Mouse (Mus musculus) embryonic facial prominence, embryonic 10.5 days (tissue): ENCODE measurements around the gene Nxt2. TPM values are rescaled to one million over a fixed set of nuclear protein-coding genes. Genes with fewer than 3 reads are reported as not detected.

Source experiments
- DNase-seq: peaks from one replicate; pipeline ENCODE4 v3.0.0-alpha.2; 2017; ENCODE audit warnings: low spot score
- H3K27ac ChIP-seq: fragments of 300-500 bp; sonication (generic); replicated peaks from 2 replicates; pipeline ENCODE4 v1.5.1; 2016; ENCODE audit warnings: mild to moderate bottlenecking
- H3K27me3 ChIP-seq: fragments of 300-500 bp; sonication (generic); replicated peaks from 2 replicates; pipeline ENCODE4 v1.6.1; 2016; ENCODE audit warnings: low read depth, mild to moderate bottlenecking; ENCODE audit not compliant: poor library complexity, severe bottlenecking
- H3K36me3 ChIP-seq: fragments of 300-500 bp; sonication (generic); replicated peaks from 2 replicates; pipeline ENCODE4 v1.6.1; 2016; ENCODE audit warnings: mild to moderate bottlenecking, moderate library complexity
- H3K4me1 ChIP-seq: fragments of 300-500 bp; sonication (generic); 2 replicates; pipeline ENCODE4 v1.6.1; 2016
- H3K4me3 ChIP-seq: fragments of 300-500 bp; sonication (generic); 2 replicates; pipeline ENCODE4 v1.5.1; 2016; ENCODE audit warnings: mild to moderate bottlenecking, moderate library complexity
- H3K9me3 ChIP-seq: fragments of 300-500 bp; sonication (generic); 2 replicates; pipeline ENCODE4 v1.6.1; 2016; ENCODE audit warnings: mild to moderate bottlenecking
- WGBS: fragments of 180-500 bp; shearing (Covaris S2); methylation state at CpG from one replicate; pipeline ENCODE4 v1.1.7; 2016; 5-methylcytosine and 5-hydroxymethylcytosine counted together
- polyA plus RNA-seq: library from polyadenylated mRNA; unstranded; fragments of >200 nt; fragmentation: Nextera tagmentation; extraction: Ambion mirVana; gene quantifications from 2 replicates; pipeline ENCODE4 v1.2.1, GENCODE M21; 2016

The Nxt2 gene
- polyA plus RNA-seq: 7.6 and 9.2 TPM in 2 replicates

- H3K4me3 ChIP-seq: peak within 1 kb of the TSS; percentile 61
- peak within 1 kb of the TSS; percentile 44; the same call in 1 of the 2 replicates for H3K27ac ChIP-seq
- no peaks in the 10 kb centered on the region for H3K4me1 ChIP-seq
- no peaks in the 10 kb centered on the region for H3K36me3 ChIP-seq
- no peak for DNase-seq
- WGBS: 91% methylated on average over 14 of the region's 14 CpGs
- H3K27me3 ChIP-seq: peaks cover 12% of the 10 kb centered on the region
- no peaks in the 10 kb centered on the region for H3K9me3 ChIP-seq
Measured at GRCm38 (mm10) chrX:142226542-142226941, at the start of gene Nxt2. TSS of gene Nxt2 (plus strand) at chrX:142226770.

GRCm38 (mm10) chrX:142176981-142177380 lies 49.6 kb upstream of the Nxt2 start:
- Histone ChIP-seq H3K9me3 (no peaks in the 10 kb centered on the region), H3K27me3 (peaks cover 85% of the 10 kb centered on the region), H3K4me3 (no peak overlapping the region), H3K36me3 (no peaks in the 10 kb centered on the region), H3K27ac (no peak overlapping the region), H3K4me1 (no peaks in the 10 kb centered on the region)
- no peak for DNase-seq

GRCm38 (mm10) chrX:142182026-142182425 lies 44.5 kb upstream of the Nxt2 start:
- 76% methylated on average over 2 of the region's 2 CpGs for WGBS
- H3K27me3 ChIP-seq: peaks cover 83% of the 10 kb centered on the region
- no peak overlapping the region for H3K4me3 ChIP-seq
- no peaks in the 10 kb centered on the region for H3K9me3 ChIP-seq
- no peak overlapping the region for H3K27ac ChIP-seq
- no peaks in the 10 kb centered on the region for H3K4me1 ChIP-seq
- no peaks in the 10 kb centered on the region for H3K36me3 ChIP-seq
- DNase-seq: no peak

- Histone ChIP-seq H3K4me3 (no peak overlapping the region), H3K27ac (no peak overlapping the region), H3K9me3 (no peaks in the 10 kb centered on the region), H3K36me3 (no peaks in the 10 kb centered on the region), H3K4me1 (no peaks in the 10 kb centered on the region), H3K27me3 (peaks cover 79% of the 10 kb centered on the region)
- DNase-seq: peak; percentile 62
- WGBS: 28% methylated on average over 22 of the region's 22 CpGs
Measured at GRCm38 (mm10) chrX:142189023-142189703, 37.4 kb upstream of the Nxt2 start.

- H3K4me3 ChIP-seq: no peak overlapping the region
- H3K9me3 ChIP-seq: no peaks in the 10 kb centered on the region
- DNase-seq: no peak
- no peak overlapping the region for H3K27ac ChIP-seq
- 72% methylated on average over 2 of the region's 2 CpGs for WGBS
- no peaks in the 10 kb centered on the region for H3K36me3 ChIP-seq
- H3K4me1 ChIP-seq: no peaks in the 10 kb centered on the region
- peaks cover 82% of the 10 kb centered on the region for H3K27me3 ChIP-seq
Measured at GRCm38 (mm10) chrX:142190355-142190754, 36.2 kb upstream of the Nxt2 start.

GRCm38 (mm10) chrX:142194420-142194819 lies 32.1 kb upstream of the Nxt2 start:
- 78% methylated on average over 6 of the region's 6 CpGs for WGBS
- DNase-seq: no peak
- H3K27me3 ChIP-seq: peaks cover 78% of the 10 kb centered on the region

GRCm38 (mm10) chrX:142195551-142195950 lies 31.0 kb upstream of the Nxt2 start:
- DNase-seq: no peak
- no peaks in the 10 kb centered on the region for H3K4me1 ChIP-seq
- H3K27me3 ChIP-seq: peaks cover 66% of the 10 kb centered on the region
- no peaks in the 10 kb centered on the region for H3K36me3 ChIP-seq
- no peak overlapping the region for H3K4me3 ChIP-seq
- 70% methylated on average over 1 of the region's 1 CpGs for WGBS
- H3K27ac ChIP-seq: no peak overlapping the region
- H3K9me3 ChIP-seq: no peaks in the 10 kb centered on the region

More at GRCm38 (mm10) chrX:142194420-142194819, 32.1 kb upstream of the Nxt2 start:
- H3K4me1 ChIP-seq: no peaks in the 10 kb centered on the region
- H3K27ac ChIP-seq: no peak overlapping the region
- H3K36me3 ChIP-seq: no peaks in the 10 kb centered on the region
- no peaks in the 10 kb centered on the region for H3K9me3 ChIP-seq
- H3K4me3 ChIP-seq: no peak overlapping the region

- 45% methylated on average over 5 of the region's 5 CpGs for WGBS
- no peak within 1 kb of the TSS for H3K4me3 ChIP-seq
- H3K9me3 ChIP-seq: no peaks in the 10 kb centered on the region
- H3K36me3 ChIP-seq: no peaks in the 10 kb centered on the region
- DNase-seq: no peak
- H3K27ac ChIP-seq: no peak within 1 kb of the TSS
- H3K27me3 ChIP-seq: peaks cover 55% of the 10 kb centered on the region
- H3K4me1 ChIP-seq: no peaks in the 10 kb centered on the region
Measured at GRCm38 (mm10) chrX:142196831-142197230, 29.7 kb upstream of the Nxt2 start, which contains the start of gene Gucy2f. TSS of gene Gucy2f (minus strand) at chrX:142196931.

- H3K4me3 ChIP-seq: no peak overlapping the region
- peaks cover 28% of the 10 kb centered on the region for H3K27me3 ChIP-seq
- H3K27ac ChIP-seq: no peak overlapping the region
- H3K36me3 ChIP-seq: no peaks in the 10 kb centered on the region
- 16% methylated on average over 3 of the region's 3 CpGs for WGBS
- no peak for DNase-seq
- no peaks in the 10 kb centered on the region for H3K9me3 ChIP-seq
- no peaks in the 10 kb centered on the region for H3K4me1 ChIP-seq
Measured at GRCm38 (mm10) chrX:142200295-142200694, 26.3 kb upstream of the Nxt2 start.

- Histone ChIP-seq H3K36me3 (no peaks in the 10 kb centered on the region), H3K4me3 (peak overlapping the region; percentile 61), H3K4me1 (no peaks in the 10 kb centered on the region), H3K9me3 (no peaks in the 10 kb centered on the region), H3K27me3 (peaks cover 8% of the 10 kb centered on the region), H3K27ac (peak overlapping the region; percentile 86)
- 28% methylated on average over 15 of the region's 15 CpGs for WGBS
- peak; percentile 58 for DNase-seq
Measured at GRCm38 (mm10) chrX:142227398-142228054, 956 bp downstream of the Nxt2 start.

- H3K4me3 ChIP-seq: peak overlapping the region; percentile 61
- H3K9me3 ChIP-seq: no peaks in the 10 kb centered on the region
- peak; percentile 80 for DNase-seq
- H3K27ac ChIP-seq: peak overlapping the region; percentile 86
- H3K27me3 ChIP-seq: peaks cover 3% of the 10 kb centered on the region
- no peaks in the 10 kb centered on the region for H3K4me1 ChIP-seq
- 20% methylated on average over 37 of the region's 42 CpGs for WGBS
- no peaks in the 10 kb centered on the region for H3K36me3 ChIP-seq
Measured at GRCm38 (mm10) chrX:142228055-142228768, 1.6 kb downstream of the Nxt2 start.

GRCm38 (mm10) chrX:142228769-142229158 lies 2.2 kb downstream of the Nxt2 start:
- Histone ChIP-seq H3K27me3 (no peaks in the 10 kb centered on the region), H3K9me3 (no peaks in the 10 kb centered on the region), H3K27ac (no peak overlapping the region), H3K36me3 (no peaks in the 10 kb centered on the region), H3K4me1 (no peaks in the 10 kb centered on the region), H3K4me3 (peak overlapping the region; percentile 61)
- 50% methylated on average over 7 of the region's 7 CpGs for WGBS
- DNase-seq: no peak
